Mouse (Mus musculus): ENCODE measurements at regions not wholly inside any gene's neighbourhood (a gene's known extent, or its start where the extent isn't known, plus 50 kb on each side); places are given as distances from the start of the nearest gene placed in this dataset.

GRCm38 (mm10) chr12:31130434-31130833 lies 56.8 kb downstream of the Fam110c start:
- Histone ChIP-seq H3K4me2 (ENCODE audit: low read depth, severe bottlenecking) (no peak overlapping the region), H3K27ac (replicated peaks; ENCODE audit: low read depth, low read length) (no peak overlapping the region), H3K4me3 (ENCODE audit: low read depth, low read length) (no peak overlapping the region), H3K27me3 (ENCODE audit: control insufficient read depth, insufficient read depth, low read length) (no peaks in the 10 kb centered on the region), H3K36me3 (ENCODE audit: control insufficient read depth, insufficient read depth, low read length) (no peaks in the 10 kb centered on the region), H3K9me3 (ENCODE audit: control insufficient read depth, low read length) (no peaks in the 10 kb centered on the region), H3K9ac (ENCODE audit: low read length) (no peak overlapping the region), H3K4me1 (ENCODE audit: control insufficient read depth, insufficient read depth, low read length) (no peaks in the 10 kb centered on the region)
- DNase-seq (ENCODE audit: low spot score) (no peak), ATAC-seq (ENCODE audit: insufficient number of reproducible peaks, low FRiP score, low TSS enrichment, low read depth) (no peak)
- WGBS = 87% methylated on average over 2 of the region's 2 CpGs

GRCm38 (mm10) chr12:31134465-31134992 lies 60.9 kb downstream of the Fam110c start:
- ATAC-seq (ENCODE audit: insufficient number of reproducible peaks, low FRiP score, low TSS enrichment, low read depth) (no peak), DNase-seq (ENCODE audit: low spot score) (no peak)
- Histone ChIP-seq H3K9me3 (ENCODE audit: control insufficient read depth, low read length) (no peaks in the 10 kb centered on the region), H3K27ac (replicated peaks; ENCODE audit: low read depth, low read length) (no peak overlapping the region), H3K9ac (ENCODE audit: low read length) (no peak overlapping the region), H3K27me3 (ENCODE audit: control insufficient read depth, insufficient read depth, low read length) (no peaks in the 10 kb centered on the region), H3K4me3 (ENCODE audit: low read depth, low read length) (no peak overlapping the region), H3K4me1 (ENCODE audit: control insufficient read depth, insufficient read depth, low read length) (no peaks in the 10 kb centered on the region), H3K36me3 (ENCODE audit: control insufficient read depth, insufficient read depth, low read length) (no peaks in the 10 kb centered on the region), H3K4me2 (ENCODE audit: low read depth, severe bottlenecking) (no peak overlapping the region)
- 44% methylated on average over 6 of the region's 6 CpGs for WGBS

GRCm38 (mm10) chr12:31136364-31136763 lies 62.7 kb downstream of the Fam110c start:
- WGBS = 72% methylated on average over 10 of the region's 10 CpGs
- H3K27me3 ChIP-seq (ENCODE audit: control insufficient read depth, insufficient read depth, low read length) = no peaks in the 10 kb centered on the region
- H3K9me3 ChIP-seq (ENCODE audit: control insufficient read depth, low read length) = no peaks in the 10 kb centered on the region
- no peak overlapping the region for H3K4me3 ChIP-seq (ENCODE audit: low read depth, low read length)
- no peak overlapping the region for H3K27ac ChIP-seq (replicated peaks; ENCODE audit: low read depth, low read length)
- no peak for DNase-seq (ENCODE audit: low spot score)
- H3K4me2 ChIP-seq (ENCODE audit: low read depth, severe bottlenecking) = no peak overlapping the region
- H3K9ac ChIP-seq (ENCODE audit: low read length) = no peak overlapping the region
- H3K4me1 ChIP-seq (ENCODE audit: control insufficient read depth, insufficient read depth, low read length) = no peaks in the 10 kb centered on the region
- no peaks in the 10 kb centered on the region for H3K36me3 ChIP-seq (ENCODE audit: control insufficient read depth, insufficient read depth, low read length)
- ATAC-seq (ENCODE audit: insufficient number of reproducible peaks, low FRiP score, low TSS enrichment, low read depth) = no peak

- ATAC-seq (ENCODE audit: insufficient number of reproducible peaks, low FRiP score, low TSS enrichment, low read depth) = no peak
- Histone ChIP-seq H3K9ac (ENCODE audit: low read length) (no peak overlapping the region), H3K9me3 (ENCODE audit: control insufficient read depth, low read length) (no peaks in the 10 kb centered on the region), H3K4me3 (ENCODE audit: low read depth, low read length) (no peak overlapping the region), H3K4me1 (ENCODE audit: control insufficient read depth, insufficient read depth, low read length) (no peaks in the 10 kb centered on the region), H3K27me3 (ENCODE audit: control insufficient read depth, insufficient read depth, low read length) (no peaks in the 10 kb centered on the region), H3K27ac (replicated peaks; ENCODE audit: low read depth, low read length) (no peak overlapping the region), H3K4me2 (ENCODE audit: low read depth, severe bottlenecking) (no peak overlapping the region), H3K36me3 (ENCODE audit: control insufficient read depth, insufficient read depth, low read length) (no peaks in the 10 kb centered on the region)
- no peak for DNase-seq (ENCODE audit: low spot score)
- 36% methylated on average over 3 of the region's 3 CpGs for WGBS
These were observed 63.2 kb downstream of the Fam110c start for GRCm38 (mm10) chr12:31136911-31137310.

- H3K4me2 ChIP-seq (ENCODE audit: low read depth, severe bottlenecking) = no peak overlapping the region
- ATAC-seq (ENCODE audit: insufficient number of reproducible peaks, low FRiP score, low TSS enrichment, low read depth) = no peak
These were observed 63.8 kb downstream of the Fam110c start for GRCm38 (mm10) chr12:31137431-31137830.

GRCm38 (mm10) chr12:31139853-31140252 lies 66.2 kb downstream of the Fam110c start:
- Histone ChIP-seq H3K36me3 (ENCODE audit: control insufficient read depth, insufficient read depth, low read length) (no peaks in the 10 kb centered on the region), H3K27ac (replicated peaks; ENCODE audit: low read depth, low read length) (no peak overlapping the region), H3K4me2 (ENCODE audit: low read depth, severe bottlenecking) (no peak overlapping the region), H3K27me3 (ENCODE audit: control insufficient read depth, insufficient read depth, low read length) (no peaks in the 10 kb centered on the region), H3K9me3 (ENCODE audit: control insufficient read depth, low read length) (no peaks in the 10 kb centered on the region), H3K4me3 (ENCODE audit: low read depth, low read length) (no peak overlapping the region), H3K9ac (ENCODE audit: low read length) (no peak overlapping the region), H3K4me1 (ENCODE audit: control insufficient read depth, insufficient read depth, low read length) (no peaks in the 10 kb centered on the region)
- DNase-seq (ENCODE audit: low spot score) (no peak), ATAC-seq (ENCODE audit: insufficient number of reproducible peaks, low FRiP score, low TSS enrichment, low read depth) (no peak)
- WGBS = 69% methylated on average over 4 of the region's 4 CpGs

More at GRCm38 (mm10) chr12:31137431-31137830, 63.8 kb downstream of the Fam110c start:
- H3K4me1 ChIP-seq (ENCODE audit: control insufficient read depth, insufficient read depth, low read length) = no peaks in the 10 kb centered on the region
- no peak overlapping the region for H3K27ac ChIP-seq (replicated peaks; ENCODE audit: low read depth, low read length)
- DNase-seq (ENCODE audit: low spot score) = no peak
- no peaks in the 10 kb centered on the region for H3K36me3 ChIP-seq (ENCODE audit: control insufficient read depth, insufficient read depth, low read length)
- H3K9me3 ChIP-seq (ENCODE audit: control insufficient read depth, low read length) = no peaks in the 10 kb centered on the region
- H3K9ac ChIP-seq (ENCODE audit: low read length) = no peak overlapping the region
- no peaks in the 10 kb centered on the region for H3K27me3 ChIP-seq (ENCODE audit: control insufficient read depth, insufficient read depth, low read length)
- 74% methylated on average over 5 of the region's 5 CpGs for WGBS
- no peak overlapping the region for H3K4me3 ChIP-seq (ENCODE audit: low read depth, low read length)

- H3K4me1 ChIP-seq (ENCODE audit: control insufficient read depth, insufficient read depth, low read length) = no peaks in the 10 kb centered on the region
- no peak for ATAC-seq (ENCODE audit: insufficient number of reproducible peaks, low FRiP score, low TSS enrichment, low read depth)
- no peaks in the 10 kb centered on the region for H3K36me3 ChIP-seq (ENCODE audit: control insufficient read depth, insufficient read depth, low read length)
- no peak overlapping the region for H3K9ac ChIP-seq (ENCODE audit: low read length)
- no peaks in the 10 kb centered on the region for H3K27me3 ChIP-seq (ENCODE audit: control insufficient read depth, insufficient read depth, low read length)
- WGBS = 81% methylated on average over 6 of the region's 6 CpGs
- no peaks in the 10 kb centered on the region for H3K9me3 ChIP-seq (ENCODE audit: control insufficient read depth, low read length)
- DNase-seq (ENCODE audit: low spot score) = no peak
- H3K4me3 ChIP-seq (ENCODE audit: low read depth, low read length) = no peak overlapping the region
- no peak overlapping the region for H3K4me2 ChIP-seq (ENCODE audit: low read depth, severe bottlenecking)
- H3K27ac ChIP-seq (replicated peaks; ENCODE audit: low read depth, low read length) = no peak overlapping the region
These were observed 69.6 kb downstream of the Fam110c start for GRCm38 (mm10) chr12:31143266-31143665.

GRCm38 (mm10) chr12:31145032-31145781 lies 71.5 kb downstream of the Fam110c start:
- Histone ChIP-seq H3K9ac (ENCODE audit: low read length) (no peak overlapping the region), H3K27me3 (ENCODE audit: control insufficient read depth, insufficient read depth, low read length) (no peaks in the 10 kb centered on the region), H3K27ac (replicated peaks; ENCODE audit: low read depth, low read length) (no peak overlapping the region), H3K9me3 (ENCODE audit: control insufficient read depth, low read length) (no peaks in the 10 kb centered on the region), H3K4me1 (ENCODE audit: control insufficient read depth, insufficient read depth, low read length) (no peaks in the 10 kb centered on the region), H3K4me2 (ENCODE audit: low read depth, severe bottlenecking) (no peak overlapping the region), H3K36me3 (ENCODE audit: control insufficient read depth, insufficient read depth, low read length) (no peaks in the 10 kb centered on the region), H3K4me3 (ENCODE audit: low read depth, low read length) (no peak overlapping the region)
- DNase-seq (ENCODE audit: low spot score) (no peak), ATAC-seq (ENCODE audit: insufficient number of reproducible peaks, low FRiP score, low TSS enrichment, low read depth) (no peak)
- 51% methylated on average over 3 of the region's 3 CpGs for WGBS

Data from limb, embryonic 11.5 days (tissue).